Mouse (Mus musculus) C2C12 (cell line): ENCODE results near the gene Sdk1. TPM values are rescaled to one million over a fixed set of nuclear protein-coding genes. Genes with fewer than 3 reads are reported as not detected.

ENCODE experiments used
- H3K27me3 ChIP-seq: one replicate; pipeline ENCODE4 v1.6.1; 2011; ENCODE audit not compliant: control insufficient read depth, insufficient read depth, insufficient read length
- H3K36me3 ChIP-seq: one replicate; pipeline ENCODE4 v1.6.1; 2011; ENCODE audit not compliant: control insufficient read depth, insufficient read depth
- H3K4me3 ChIP-seq: one replicate; pipeline ENCODE4 v1.5.1; 2011; ENCODE audit warnings: mild to moderate bottlenecking, control low read depth; ENCODE audit not compliant: poor library complexity, insufficient read depth, severe bottlenecking
- H3K79me2 ChIP-seq: one replicate; pipeline ENCODE4 v1.6.1; 2011; ENCODE audit not compliant: control insufficient read depth, insufficient read depth
- H3K79me3 ChIP-seq: one replicate; pipeline ENCODE4 v1.6.1; 2011; ENCODE audit warnings: low read depth, control low read depth
- H3ac ChIP-seq: one replicate; pipeline ENCODE3; 2011; ENCODE audit warnings: low read depth; ENCODE audit not compliant: control insufficient read depth, insufficient read length
- CEBPB ChIP-seq: IDR thresholded peaks from one replicate; pipeline ENCODE4 v1.6.1; 2011; ENCODE audit warnings: low read depth, mild to moderate bottlenecking, control low read depth, moderate library complexity
- CTCF ChIP-seq: IDR thresholded peaks from one replicate; pipeline ENCODE4 v1.5.1; 2011; ENCODE audit not compliant: control insufficient read depth, insufficient read depth, insufficient read length
- FOSL1 ChIP-seq: IDR thresholded peaks from one replicate; pipeline ENCODE4 v1.8.0; 2011; ENCODE audit warnings: mild to moderate bottlenecking, low read length; ENCODE audit not compliant: poor library complexity, insufficient read depth, severe bottlenecking
- MAX ChIP-seq: IDR thresholded peaks from one replicate; pipeline ENCODE4 v1.6.1; 2011; ENCODE audit warnings: mild to moderate bottlenecking, control low read depth
- MYOD1 ChIP-seq: IDR thresholded peaks from one replicate; pipeline ENCODE4 v1.6.1; 2011; ENCODE audit warnings: low read depth; ENCODE audit not compliant: control insufficient read depth, insufficient read length
- MYOG ChIP-seq: IDR thresholded peaks from one replicate; pipeline ENCODE4 v1.6.1; 2011; ENCODE audit not compliant: control insufficient read depth, insufficient read length; ENCODE audit errors: extremely low read depth
- USF1 ChIP-seq: IDR thresholded peaks from one replicate; pipeline ENCODE4 v1.6.1; 2011; ENCODE audit warnings: low read depth, mild to moderate bottlenecking, control low read depth, moderate library complexity
- polyA plus RNA-seq: library from polyadenylated mRNA; unstranded; fragments of >200 nt; fragmentation: generic; extraction: Trizol; gene quantifications from one replicate; pipeline ENCODE4 v1.2.1, GENCODE M21; 2012; ENCODE audit warnings: missing spikeins

The Sdk1 gene
- polyA plus RNA-seq, 1 experiment: 0.61 TPM

DNA sequence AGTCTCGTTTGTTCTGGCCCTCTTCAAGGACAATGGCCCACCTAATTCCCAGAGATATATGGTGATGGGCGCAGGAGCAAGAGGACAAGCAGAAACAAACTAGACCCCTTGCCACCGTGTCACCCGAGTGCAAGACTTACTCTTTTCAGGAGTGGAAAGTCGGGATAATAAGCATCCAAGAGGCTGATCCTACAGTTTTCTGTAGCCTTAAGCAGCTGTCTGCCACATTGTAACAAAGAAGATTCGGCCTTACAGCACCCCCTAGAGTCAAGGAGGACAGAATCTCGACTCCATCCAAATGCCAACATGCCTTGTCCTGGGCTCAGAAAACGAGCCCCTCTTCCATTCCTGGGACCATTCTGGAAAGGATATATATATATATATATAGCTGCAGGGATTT, 669.6 kb downstream of the Sdk1 start:
- H3ac ChIP-seq: no peak overlapping the region
- no peaks in the 10 kb centered on the region for H3K36me3 ChIP-seq
- no peaks in the 10 kb centered on the region for H3K79me2 ChIP-seq
- no peak for TF ChIP-seq USF1
- no peak for TF ChIP-seq MYOG
- no peak for TF ChIP-seq MYOD1
- no peak for TF ChIP-seq CEBPB
- no peak for TF ChIP-seq MAX
- TF ChIP-seq CTCF: no peak
- H3K4me3 ChIP-seq: no peak overlapping the region
- no peaks in the 10 kb centered on the region for H3K79me3 ChIP-seq
- no peaks in the 10 kb centered on the region for H3K27me3 ChIP-seq

DNA sequence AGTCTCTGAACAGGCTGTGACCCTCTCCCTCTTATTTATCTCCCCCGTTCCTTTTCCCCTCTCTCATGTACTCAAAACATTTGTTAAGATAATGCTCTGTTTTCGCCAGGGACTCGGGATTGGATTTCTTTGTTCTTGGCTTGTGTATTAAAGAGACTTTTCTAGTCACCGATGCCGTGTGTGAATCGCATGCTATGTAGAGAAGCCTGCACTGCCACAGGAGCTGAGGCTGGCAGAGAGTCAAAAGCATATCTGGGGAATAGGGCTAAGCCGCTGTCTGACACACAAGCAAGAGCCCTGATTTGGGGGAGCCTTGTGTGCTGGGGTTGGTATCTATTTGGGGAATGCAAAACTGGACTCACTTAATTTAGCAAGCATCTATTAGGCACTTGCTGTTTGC, 671.6 kb downstream of the Sdk1 start:
- Histone ChIP-seq H3ac (no peak overlapping the region), H3K79me2 (no peaks in the 10 kb centered on the region), H3K27me3 (no peaks in the 10 kb centered on the region), H3K4me3 (no peak overlapping the region), H3K79me3 (no peaks in the 10 kb centered on the region), H3K36me3 (no peaks in the 10 kb centered on the region)
- TF ChIP-seq CEBPB (no peak), MYOG (no peak), MYOD1 (no peak), USF1 (no peak), CTCF (no peak), MAX (no peak), FOSL1 (no peak)

DNA sequence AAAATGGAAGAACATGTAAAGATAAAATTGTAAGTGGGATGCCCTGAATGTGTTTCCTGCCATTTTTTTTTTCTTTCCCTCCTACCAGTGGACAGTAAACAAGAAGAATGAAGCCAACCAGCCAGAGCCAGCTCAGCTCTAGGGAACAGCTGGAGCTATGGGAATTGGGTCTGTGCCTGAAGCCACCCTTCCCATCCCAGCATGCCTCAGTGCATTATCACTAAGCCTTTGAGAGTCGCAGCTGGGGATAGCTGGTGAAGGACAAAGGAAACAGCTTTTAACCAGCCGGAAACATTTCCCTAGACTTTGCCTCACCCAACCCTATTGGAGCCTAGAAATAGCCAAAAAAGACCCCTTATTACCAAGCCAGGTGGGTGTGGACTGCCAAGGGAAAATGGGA, 675.7 kb downstream of the Sdk1 start:
- Histone ChIP-seq H3ac (no peak overlapping the region), H3K79me3 (no peaks in the 10 kb centered on the region), H3K4me3 (no peak overlapping the region), H3K36me3 (no peaks in the 10 kb centered on the region), H3K79me2 (no peaks in the 10 kb centered on the region), H3K27me3 (no peaks in the 10 kb centered on the region)
- no peak for TF ChIP-seq CTCF
- TF ChIP-seq MAX: no peak

DNA sequence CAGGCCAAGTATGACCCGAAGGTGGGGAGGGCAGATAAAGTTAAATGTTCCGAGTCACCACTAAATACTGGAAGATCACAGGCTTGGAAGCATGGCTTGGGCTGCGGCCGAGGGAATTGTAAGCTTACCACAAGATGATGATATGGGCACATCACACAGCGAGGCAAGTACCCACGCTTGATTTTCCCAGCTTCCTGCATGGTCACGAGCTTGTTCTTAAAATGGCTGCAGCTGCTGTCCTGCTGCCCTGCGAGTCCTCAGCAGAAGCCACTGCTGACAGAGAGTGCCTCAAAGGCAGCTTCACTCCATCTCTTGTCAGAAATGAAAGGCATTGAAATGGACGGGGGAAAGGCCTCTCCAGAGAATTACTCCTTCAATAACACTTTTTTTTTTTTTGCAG, 697.7 kb downstream of the Sdk1 start:
- Histone ChIP-seq H3K79me2 (no peaks in the 10 kb centered on the region), H3K27me3 (no peaks in the 10 kb centered on the region), H3K79me3 (no peaks in the 10 kb centered on the region), H3ac (no peak overlapping the region), H3K36me3 (no peaks in the 10 kb centered on the region), H3K4me3 (no peak overlapping the region)
- TF ChIP-seq MYOD1: no peak
- no peak for TF ChIP-seq FOSL1
- TF ChIP-seq MAX: no peak
- TF ChIP-seq CEBPB: no peak

DNA sequence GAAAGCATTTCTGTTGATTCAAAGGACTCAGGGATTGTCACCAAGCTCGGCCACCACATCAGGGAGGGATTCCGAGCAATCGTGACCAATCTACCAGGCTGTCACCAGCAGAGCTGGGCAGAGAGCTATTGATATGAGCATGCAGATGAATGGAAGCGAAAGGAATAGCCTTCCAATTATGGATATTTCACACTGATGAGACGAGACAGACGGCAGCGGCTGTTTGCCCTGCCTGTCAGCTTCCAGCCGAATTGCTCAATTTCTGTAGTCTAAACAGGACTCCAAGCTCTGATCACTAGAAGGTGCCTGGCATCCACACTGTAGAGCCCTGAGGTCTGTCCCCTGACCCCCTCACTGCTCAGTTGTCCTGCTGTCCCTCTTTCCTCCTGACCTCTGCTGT, 699.3 kb downstream of the Sdk1 start:
- H3K79me2 ChIP-seq: no peaks in the 10 kb centered on the region
- no peak overlapping the region for H3K4me3 ChIP-seq
- no peaks in the 10 kb centered on the region for H3K36me3 ChIP-seq
- no peaks in the 10 kb centered on the region for H3K27me3 ChIP-seq
- no peak overlapping the region for H3ac ChIP-seq
- no peak for TF ChIP-seq MYOG
- no peak for TF ChIP-seq MYOD1
- no peak for TF ChIP-seq FOSL1
- TF ChIP-seq CEBPB: no peak
- no peak for TF ChIP-seq USF1
- no peak for TF ChIP-seq CTCF
- no peak for TF ChIP-seq MAX
- H3K79me3 ChIP-seq: no peaks in the 10 kb centered on the region

DNA sequence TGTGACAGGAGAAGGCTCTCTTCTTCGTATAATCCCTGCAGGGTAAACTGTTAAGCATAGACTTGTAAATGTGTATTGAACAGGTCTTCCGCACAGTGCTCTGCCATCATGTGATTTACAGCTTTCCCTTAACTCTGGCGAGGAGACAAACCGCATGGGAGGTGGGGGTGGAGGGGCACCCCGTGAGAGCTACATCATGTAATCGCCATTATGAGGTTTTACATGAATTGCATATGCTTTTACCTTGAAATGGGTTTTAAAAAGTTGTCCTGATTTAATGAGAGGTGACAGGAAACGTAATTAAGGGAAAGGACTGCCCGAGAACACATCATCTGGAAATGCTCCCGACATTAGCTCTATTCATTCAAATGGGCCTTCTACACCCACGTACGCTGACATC, 709.5 kb downstream of the Sdk1 start:
- H3K79me3 ChIP-seq: no peaks in the 10 kb centered on the region
- no peaks in the 10 kb centered on the region for H3K79me2 ChIP-seq
- no peak overlapping the region for H3K4me3 ChIP-seq
- H3K36me3 ChIP-seq: no peaks in the 10 kb centered on the region
- TF ChIP-seq MYOD1 (no peak), CTCF (no peak), MYOG (no peak), CEBPB (no peak), FOSL1 (no peak), MAX (no peak), USF1 (no peak)
- H3K27me3 ChIP-seq: no peaks in the 10 kb centered on the region
- no peak overlapping the region for H3ac ChIP-seq
